Mouse (Mus musculus) liver, adult 2 months (tissue): ENCODE results near the gene Wnt3.

ENCODE experiments used
- CTCF ChIP-seq: fragments of 200-500 bp; IDR thresholded peaks from 2 replicates; pipeline ENCODE4 v1.5.1; 2011; ENCODE audit warnings: low read depth, low read length, control low read depth
- POLR2A ChIP-seq: fragments of 200-500 bp; IDR thresholded peaks from 2 replicates; pipeline ENCODE4 v1.6.1; 2011; ENCODE audit warnings: low read length, control low read depth; ENCODE audit not compliant: insufficient read depth; ENCODE audit errors: extremely low read depth

- TF ChIP-seq POLR2A (no peak), CTCF (no peak)
Measured at GRCm38 (mm10) chr11:103750612-103751011, 23.3 kb upstream of the Wnt3 start.
